Comparison of ENCODE assay signal across 8 mouse cellular contexts in genomic region chr8:4212809-4213209, GRCm38 (mm10). TPM values are rescaled to one million over a fixed set of nuclear protein-coding genes. Genes with fewer than 3 reads are reported as not detected.
A peak's percentile ranks its signal among the peaks of the same experiment; 100 is the strongest.
DNase-seq lines count a peak whose midpoint lies in the region; ATAC-seq and TF ChIP-seq lines count a peak whose summit lies in the region.

No protein-coding gene starts in this region.

- under 1% methylated on average over 25 of the region's 25 CpGs for WGBS in kidney, embryonic 15.5 days
- 1% methylated on average over 25 of the region's 25 CpGs for WGBS in hindbrain, embryonic 12.5 days
- WGBS in liver, postnatal 0 days (ENCODE audit: insufficient replicate concordance): under 1% methylated on average over 25 of the region's 25 CpGs

- no peak for DNase-seq in kidney, adult 11 months
- DNase-seq in T-cell, adult 2 months (ENCODE audit: low spot score): peak; percentile 12
- DNase-seq in liver, postnatal 0 days: peak; percentile 40
- peak; percentile 35 for DNase-seq in splenic B cell, adult 2 months (ENCODE audit: low read depth, low spot score)
- no peak for DNase-seq in right cerebral cortex, postnatal 14 days
- DNase-seq in adipocyte (ENCODE audit: low spot score): no peak

- ATAC-seq in kidney, embryonic 15.5 days (replicated peaks; ENCODE audit: low FRiP score): peak; percentile 24
- ATAC-seq in hindbrain, embryonic 12.5 days (ENCODE audit: low FRiP score): 0 out of 2 replicates have a peak, but pooled peaks have one; percentile 0
- peak; percentile 28 for ATAC-seq in liver, postnatal 0 days

- peaks cover 35% of the 10 kb centered on the region for H3K4me1 ChIP-seq in kidney, embryonic 15.5 days
- peaks cover 44% of the 10 kb centered on the region for H3K4me1 ChIP-seq in hindbrain, embryonic 12.5 days
- H3K4me1 ChIP-seq in liver, postnatal 0 days (ENCODE audit: insufficient read depth): peaks cover 28% of the 10 kb centered on the region

- H3K36me3 ChIP-seq in kidney, embryonic 15.5 days: peaks cover 10% of the 10 kb centered on the region
- peaks cover 41% of the 10 kb centered on the region for H3K36me3 ChIP-seq in hindbrain, embryonic 12.5 days
- H3K36me3 ChIP-seq in liver, postnatal 0 days (replicated peaks; ENCODE audit: insufficient read depth, low read length): no peaks in the 10 kb centered on the region
- no peaks in the 10 kb centered on the region for H3K36me3 ChIP-seq in splenic B cell, adult 2 months (ENCODE audit: control insufficient read depth, insufficient read depth, low read length, poor library complexity, severe bottlenecking)

- peak overlapping the region; percentile 42 for H3K9ac ChIP-seq in kidney, embryonic 15.5 days
- peak overlapping the region; percentile 61 for H3K9ac ChIP-seq in hindbrain, embryonic 12.5 days
- H3K9ac ChIP-seq in liver, postnatal 0 days (replicated peaks): peak overlapping the region; percentile 57; the same call in 1 of the 2 replicates

- H3K27ac ChIP-seq in kidney, embryonic 15.5 days: 0 out of 2 replicates have a peak overlapping the region, but pooled peaks have one; percentile 22
- 0 out of 2 replicates have a peak overlapping the region, but pooled peaks have one; percentile 35 for H3K27ac ChIP-seq in hindbrain, embryonic 12.5 days
- H3K27ac ChIP-seq in liver, postnatal 0 days (ENCODE audit: low read depth): no peak overlapping the region

- H3K4me2 ChIP-seq in kidney, embryonic 15.5 days: peak overlapping the region; percentile 87
- H3K4me2 ChIP-seq in hindbrain, embryonic 12.5 days (replicated peaks): peak overlapping the region; percentile 89
- H3K4me2 ChIP-seq in liver, postnatal 0 days (ENCODE audit: low read depth, low read length): peak overlapping the region; percentile 71

- no peak for TF ChIP-seq EP300 in liver, postnatal 0 days (IDR thresholded peaks at IDR 0.05; ENCODE audit: low read depth)

- peak overlapping the region; percentile 44 for H3K4me3 ChIP-seq in kidney, embryonic 15.5 days (replicated peaks)
- H3K4me3 ChIP-seq in hindbrain, embryonic 12.5 days: peak overlapping the region; percentile 44
- H3K4me3 ChIP-seq in liver, postnatal 0 days (ENCODE audit: low read depth, low read length): peak overlapping the region; percentile 45

- H3K27me3 ChIP-seq in kidney, embryonic 15.5 days: peaks cover 38% of the 10 kb centered on the region
- peaks cover 10% of the 10 kb centered on the region for H3K27me3 ChIP-seq in hindbrain, embryonic 12.5 days
- H3K27me3 ChIP-seq in liver, postnatal 0 days (ENCODE audit: insufficient read depth, low read length): peaks cover 41% of the 10 kb centered on the region
- H3K27me3 ChIP-seq in splenic B cell, adult 2 months (ENCODE audit: control insufficient read depth, insufficient read depth, low read length, poor library complexity, severe bottlenecking): no peaks in the 10 kb centered on the region

- no peaks in the 10 kb centered on the region for H3K9me3 ChIP-seq in kidney, embryonic 15.5 days (replicated peaks)
- H3K9me3 ChIP-seq in hindbrain, embryonic 12.5 days (replicated peaks): no peaks in the 10 kb centered on the region
- no peaks in the 10 kb centered on the region for H3K9me3 ChIP-seq in liver, postnatal 0 days (ENCODE audit: low read length)

- no peak for TF ChIP-seq CTCF in liver, postnatal 0 days (IDR thresholded peaks at IDR 0.05; ENCODE audit: low read depth)

RNA-seq across cellular contexts. Expression of gene Prr36, which starts 4.5 kb away (rescaled TPM):
- 4.4 and 4.9 TPM in 2 replicates for polyA plus RNA-seq in kidney, embryonic 15.5 days (2015; fragmentation: Nextera tagmentation; extraction: Ambion mirVana)
- 39.2 and 42.0 TPM in 2 replicates for polyA plus RNA-seq in hindbrain, embryonic 12.5 days (2016; fragmentation: Nextera tagmentation; extraction: Ambion mirVana)
- 0.12 and 0.15 TPM in 2 replicates for polyA plus RNA-seq in liver, postnatal 0 days (2015; fragmentation: Nextera tagmentation; extraction: Ambion mirVana)

RNA-seq across cellular contexts. Expression of gene Lrrc8e, which starts 13.8 kb away (rescaled TPM):
- polyA plus RNA-seq in kidney, embryonic 15.5 days (2015; fragmentation: Nextera tagmentation; extraction: Ambion mirVana): 0.78 and 1.0 TPM in 2 replicates
- polyA plus RNA-seq in hindbrain, embryonic 12.5 days (2016; fragmentation: Nextera tagmentation; extraction: Ambion mirVana): 0.17 TPM in 1 of 2 replicates, not detected in the other
- 0.11 and 0.13 TPM in 2 replicates for polyA plus RNA-seq in liver, postnatal 0 days (2015; fragmentation: Nextera tagmentation; extraction: Ambion mirVana)

RNA-seq across cellular contexts. Expression of gene Map2k7, which starts 25.7 kb away (rescaled TPM):
- 28.0 and 31.5 TPM in 2 replicates for polyA plus RNA-seq in kidney, embryonic 15.5 days (2015; fragmentation: Nextera tagmentation; extraction: Ambion mirVana)
- 41.2 and 46.4 TPM in 2 replicates for polyA plus RNA-seq in hindbrain, embryonic 12.5 days (2016; fragmentation: Nextera tagmentation; extraction: Ambion mirVana)
- polyA plus RNA-seq in liver, postnatal 0 days (2015; fragmentation: Nextera tagmentation; extraction: Ambion mirVana): 10.5 and 10.7 TPM in 2 replicates

RNA-seq across cellular contexts. Expression of gene Gm49320, which starts 25.9 kb away (rescaled TPM):
- 0.86 and 0.91 TPM in 2 replicates for polyA plus RNA-seq in kidney, embryonic 15.5 days (2015; fragmentation: Nextera tagmentation; extraction: Ambion mirVana)
- 1.4 and 2.0 TPM in 2 replicates for polyA plus RNA-seq in hindbrain, embryonic 12.5 days (2016; fragmentation: Nextera tagmentation; extraction: Ambion mirVana)
- polyA plus RNA-seq in liver, postnatal 0 days (2015; fragmentation: Nextera tagmentation; extraction: Ambion mirVana): 0.12 TPM in 1 of 2 replicates, not detected in the other

RNA-seq across cellular contexts. Expression of gene Tgfbr3l, which starts 35.2 kb away (rescaled TPM):
- polyA plus RNA-seq in kidney, embryonic 15.5 days (2015; fragmentation: Nextera tagmentation; extraction: Ambion mirVana): 3.8 and 6.5 TPM in 2 replicates
- polyA plus RNA-seq in hindbrain, embryonic 12.5 days (2016; fragmentation: Nextera tagmentation; extraction: Ambion mirVana): 4.0 and 8.7 TPM in 2 replicates
- 0.97 and 2.3 TPM in 2 replicates for polyA plus RNA-seq in liver, postnatal 0 days (2015; fragmentation: Nextera tagmentation; extraction: Ambion mirVana)

Comparison
In these comparisons a context has a peak if more than half of its experiments do, and no peak if none do; other contexts are left out.
1. DNase-seq: peak in T-cell, adult 2 months (single experiment), liver, postnatal 0 days (single experiment) and splenic B cell, adult 2 months (single experiment); none in kidney, adult 11 months (single experiment), right cerebral cortex, postnatal 14 days (single experiment) and adipocyte (single experiment).
2. Peak in every context shown above with its lines, with median percentiles within 50 percentile points of each other: ATAC-seq, H3K4me2 ChIP-seq, H3K4me3 ChIP-seq and H3K9ac ChIP-seq.